Mouse (Mus musculus) cerebellum, adult 2 months (tissue): ENCODE measurements around the gene Hivep2.

Experiments
- CTCF ChIP-seq: fragments of 200-500 bp; IDR thresholded peaks from 2 replicates; pipeline ENCODE4 v1.5.1; 2011; ENCODE audit warnings: low read depth, mild to moderate bottlenecking, control low read depth, low read length, moderate library complexity, borderline replicate concordance; ENCODE audit not compliant: insufficient read depth
- POLR2A ChIP-seq: fragments of 200-500 bp; IDR thresholded peaks from 2 replicates; pipeline ENCODE4 v1.6.1; 2011; ENCODE audit warnings: low read length, control low read depth, borderline replicate concordance; ENCODE audit not compliant: insufficient read depth

GRCm38 (mm10) chr10:13932147-13932546 is 33.7 kb upstream of the Hivep2 start:
- TF ChIP-seq CTCF (no peak), POLR2A (no peak)
